8 mouse cellular contexts compared by ENCODE assay signal in genomic region chr8:94037806-94038205, GRCm38 (mm10). TPM values are rescaled to one million over a fixed set of nuclear protein-coding genes. Genes with fewer than 3 reads are reported as not detected.
A peak's percentile ranks its signal among the peaks of the same experiment; 100 is the strongest.
DNase-seq lines count a peak whose midpoint lies in the region; ATAC-seq and TF ChIP-seq lines count a peak whose summit lies in the region.

No protein-coding gene starts in this region.

- H3ac ChIP-seq in myocyte (ENCODE audit: control insufficient read depth, insufficient read length) = peak overlapping the region; percentile 91

- H3K9ac ChIP-seq in heart, embryonic 13.5 days = peak overlapping the region; percentile 86
- H3K9ac ChIP-seq in forebrain, embryonic 15.5 days (replicated peaks) = peak overlapping the region; percentile 65
- peak overlapping the region; percentile 67 for H3K9ac ChIP-seq in limb, embryonic 13.5 days

- no peak for TF ChIP-seq POLR2A in bone marrow, adult 2 months (IDR thresholded peaks at IDR 0.05; ENCODE audit: borderline replicate concordance, control insufficient read depth, low read depth, low read length)
- TF ChIP-seq POLR2A in myocyte (IDR thresholded peaks at IDR 0.05; ENCODE audit: insufficient read length, low read depth) = no peak

- H3K79me2 ChIP-seq in myocyte (ENCODE audit: control insufficient read depth, insufficient read depth) = peaks cover 55% of the 10 kb centered on the region

- no peak for DNase-seq in heart, adult 8-10 months (ENCODE audit: low spot score)
- DNase-seq in gastrocnemius, postnatal 14 days = no peak
- DNase-seq in right cerebral cortex, postnatal 14 days = no peak

- no peak overlapping the region for H3K27ac ChIP-seq in heart, embryonic 13.5 days (replicated peaks)
- no peak overlapping the region for H3K27ac ChIP-seq in bone marrow, adult 2 months (ENCODE audit: control insufficient read depth, insufficient read depth, low read depth, low read length, poor library complexity)
- H3K27ac ChIP-seq in forebrain, embryonic 15.5 days (replicated peaks) = no peak overlapping the region
- no peak overlapping the region for H3K27ac ChIP-seq in limb, embryonic 13.5 days

- H3K4me1 ChIP-seq in heart, embryonic 13.5 days = peaks cover 37% of the 10 kb centered on the region
- H3K4me1 ChIP-seq in bone marrow, adult 2 months (ENCODE audit: control insufficient read depth, insufficient read depth, low read length) = peaks cover 2% of the 10 kb centered on the region; the same call in 1 of the 2 replicates
- peaks cover 41% of the 10 kb centered on the region for H3K4me1 ChIP-seq in forebrain, embryonic 15.5 days
- peaks cover 24% of the 10 kb centered on the region for H3K4me1 ChIP-seq in limb, embryonic 13.5 days

- H3K36me3 ChIP-seq in heart, embryonic 13.5 days = peaks cover 10% of the 10 kb centered on the region
- no peaks in the 10 kb centered on the region for H3K36me3 ChIP-seq in forebrain, embryonic 15.5 days
- H3K36me3 ChIP-seq in limb, embryonic 13.5 days = peaks cover 11% of the 10 kb centered on the region
- H3K36me3 ChIP-seq in myocyte (ENCODE audit: control insufficient read depth, insufficient read depth) = peaks cover 11% of the 10 kb centered on the region

- WGBS in heart, embryonic 13.5 days = 9% methylated on average over 15 of the region's 15 CpGs
- 2% methylated on average over 15 of the region's 15 CpGs for WGBS in bone marrow, adult 2 months
- WGBS in forebrain, embryonic 15.5 days = 7% methylated on average over 15 of the region's 15 CpGs
- WGBS in limb, embryonic 13.5 days = 10% methylated on average over 15 of the region's 15 CpGs

- TF ChIP-seq CTCF in bone marrow, adult 2 months (IDR thresholded peaks at IDR 0.05; ENCODE audit: control insufficient read depth, insufficient read depth, low read length) = no peak

- peak overlapping the region; percentile 94 for H3K4me2 ChIP-seq in heart, embryonic 13.5 days
- H3K4me2 ChIP-seq in forebrain, embryonic 15.5 days (replicated peaks) = peak overlapping the region; percentile 64
- H3K4me2 ChIP-seq in limb, embryonic 13.5 days (replicated peaks) = peak overlapping the region; percentile 76
- H3K4me2 ChIP-seq in myocyte (ENCODE audit: low read depth) = peak overlapping the region; percentile 92

- H3K27me3 ChIP-seq in heart, embryonic 13.5 days (replicated peaks) = no peaks in the 10 kb centered on the region
- no peaks in the 10 kb centered on the region for H3K27me3 ChIP-seq in forebrain, embryonic 15.5 days
- H3K27me3 ChIP-seq in limb, embryonic 13.5 days = no peaks in the 10 kb centered on the region
- no peaks in the 10 kb centered on the region for H3K27me3 ChIP-seq in myocyte (ENCODE audit: control insufficient read depth, insufficient read depth, insufficient read length)

- peak overlapping the region; percentile 87 for H3K4me3 ChIP-seq in heart, embryonic 13.5 days
- H3K4me3 ChIP-seq in bone marrow, adult 2 months (replicated peaks; ENCODE audit: control insufficient read depth, low read depth, low read length) = peak overlapping the region; percentile 64
- H3K4me3 ChIP-seq in forebrain, embryonic 15.5 days = peak overlapping the region; percentile 78
- peak overlapping the region; percentile 78 for H3K4me3 ChIP-seq in limb, embryonic 13.5 days
- peak overlapping the region; percentile 74 for H3K4me3 ChIP-seq in myocyte

- no peak for ATAC-seq in heart, embryonic 13.5 days (ENCODE audit: extremely low read depth, insufficient number of reproducible peaks, low FRiP score, low TSS enrichment)
- no peak for ATAC-seq in forebrain, embryonic 15.5 days (replicated peaks)
- ATAC-seq in limb, embryonic 13.5 days (ENCODE audit: low FRiP score, low read depth) = no peak

- intact Hi-C loops in gastrocnemius, postnatal 14 days (cut with DNase I; ENCODE audit: low total_unique reads) = no loop called here

- no peaks in the 10 kb centered on the region for H3K9me3 ChIP-seq in heart, embryonic 13.5 days
- no peaks in the 10 kb centered on the region for H3K9me3 ChIP-seq in forebrain, embryonic 15.5 days
- H3K9me3 ChIP-seq in limb, embryonic 13.5 days = no peaks in the 10 kb centered on the region

TF ChIP-seq in myocyte, 11 proteins besides CTCF, POLR2A, EP300 and RAD21:
- TF ChIP-seq MYOD1 (IDR thresholded peaks at IDR 0.05; ENCODE audit: control insufficient read depth in 1 of 3, insufficient read length in 2 of 3, low read depth in 2 of 3) = no peak
- TF ChIP-seq POLR2AphosphoS2 (IDR thresholded peaks at IDR 0.05; ENCODE audit: insufficient read length, low read depth) = no peak
- TF ChIP-seq TCF12 (IDR thresholded peaks at IDR 0.05; ENCODE audit: insufficient read depth, poor library complexity, severe bottlenecking) = no peak
- no peak for TF ChIP-seq CEBPB (IDR thresholded peaks at IDR 0.05; ENCODE audit: insufficient read depth, poor library complexity, severe bottlenecking)
- TF ChIP-seq MAX (IDR thresholded peaks at IDR 0.05; ENCODE audit: low read depth) = no peak
- no peak for TF ChIP-seq USF1 (IDR thresholded peaks at IDR 0.05; ENCODE audit: low read depth)
- TF ChIP-seq E2F4 (IDR thresholded peaks at IDR 0.05; ENCODE audit: insufficient read depth) = no peak
- TF ChIP-seq TCF3 (IDR thresholded peaks at IDR 0.05; ENCODE audit: insufficient read length, low read depth) = no peak
- TF ChIP-seq REST (IDR thresholded peaks at IDR 0.05; ENCODE audit: insufficient read depth, insufficient read length) = no peak
- no peak for TF ChIP-seq MYOG (IDR thresholded peaks at IDR 0.05; ENCODE audit: control insufficient read depth in 1 of 3, insufficient read depth in 1 of 3, insufficient read length in 2 of 3, low read depth in 2 of 3)
- no peak for TF ChIP-seq SRF (IDR thresholded peaks at IDR 0.05; ENCODE audit: control insufficient read depth, insufficient read length, low read depth)

RNA-seq across cellular contexts. Expression of gene Ogfod1, which starts 0.8 kb away (rescaled TPM):
- 9.2 TPM in 2 replicates for polyA plus RNA-seq in heart, embryonic 13.5 days (2015; fragmentation: Nextera tagmentation; extraction: Ambion mirVana)
- total RNA-seq in heart, adult 8-10 months (2022) = 10 to 100 TPM; 27.0 to 38.4 (median 30.2) TPM
- 1.1 and 3.1 TPM in 2 replicates for polyA plus RNA-seq in bone marrow, adult 2 months (2011; ENCODE audit: insufficient read depth, insufficient read length, low replicate concordance, missing spikeins)
- 16.1 and 18.8 TPM in 2 replicates for polyA plus RNA-seq in forebrain, embryonic 15.5 days (2015; fragmentation: Nextera tagmentation; extraction: Ambion mirVana)
- polyA plus RNA-seq in limb, embryonic 13.5 days (2015; fragmentation: Nextera tagmentation; extraction: Ambion mirVana) = 15.8 and 16.7 TPM in 2 replicates
- 15.6 TPM for polyA plus RNA-seq in myocyte (2012; fragmentation: generic; extraction: Trizol)
- 10 to 100 TPM; 14.5 to 15.2 TPM for total RNA-seq in gastrocnemius, postnatal 14 days (2021)

RNA-seq across cellular contexts. Expression of gene Nudt21, which starts 1.0 kb away (rescaled TPM):
- polyA plus RNA-seq in heart, embryonic 13.5 days (2015; fragmentation: Nextera tagmentation; extraction: Ambion mirVana) = 73.6 and 74.6 TPM in 2 replicates
- total RNA-seq in heart, adult 8-10 months (2022) = 10 to 100 TPM; 20.0 to 25.1 (median 20.9) TPM
- polyA plus RNA-seq in bone marrow, adult 2 months (2011; ENCODE audit: insufficient read depth, insufficient read length, low replicate concordance, missing spikeins) = 71.4 and 118 TPM in 2 replicates
- 133 and 134 TPM in 2 replicates for polyA plus RNA-seq in forebrain, embryonic 15.5 days (2015; fragmentation: Nextera tagmentation; extraction: Ambion mirVana)
- polyA plus RNA-seq in limb, embryonic 13.5 days (2015; fragmentation: Nextera tagmentation; extraction: Ambion mirVana) = 118 and 122 TPM in 2 replicates
- 88.6 TPM for polyA plus RNA-seq in myocyte (2012; fragmentation: generic; extraction: Trizol)
- 10 to 100 TPM; 14.6 to 18.5 TPM for total RNA-seq in gastrocnemius, postnatal 14 days (2021)

RNA-seq across cellular contexts. Expression of gene Amfr, which starts 25.2 kb away (rescaled TPM):
- 41.8 and 44.8 TPM in 2 replicates for polyA plus RNA-seq in heart, embryonic 13.5 days (2015; fragmentation: Nextera tagmentation; extraction: Ambion mirVana)
- 100 to 1,000 TPM; 127 to 153 (median 133) TPM for total RNA-seq in heart, adult 8-10 months (2022)
- polyA plus RNA-seq in bone marrow, adult 2 months (2011; ENCODE audit: insufficient read depth, insufficient read length, low replicate concordance, missing spikeins) = 27.3 and 50.3 TPM in 2 replicates
- 71.8 and 76.3 TPM in 2 replicates for polyA plus RNA-seq in forebrain, embryonic 15.5 days (2015; fragmentation: Nextera tagmentation; extraction: Ambion mirVana)
- polyA plus RNA-seq in limb, embryonic 13.5 days (2015; fragmentation: Nextera tagmentation; extraction: Ambion mirVana) = 41.9 TPM in 2 replicates
- polyA plus RNA-seq in myocyte (2012; fragmentation: generic; extraction: Trizol) = 111 TPM
- 10 to 100 TPM; 69.7 to 70.6 TPM for total RNA-seq in gastrocnemius, postnatal 14 days (2021)
